Mouse (Mus musculus): ENCODE data around the gene Nphp1.

GRCm38 (mm10) chr2:127775013-127775412 is 13.7 kb downstream of the Nphp1 start:
- TF ChIP-seq CTCF (IDR thresholded peaks at IDR 0.05; ENCODE audit: extremely low read depth, insufficient read length, insufficient replicate concordance, low read depth, low read length) = no peak
- TF ChIP-seq POLR2A (IDR thresholded peaks at IDR 0.05; ENCODE audit: low read depth, low read length) = no peak
